Mouse (Mus musculus) forebrain, embryonic 12.5 days (tissue): ENCODE data around the gene Gtpbp4. TPM values are rescaled to one million over a fixed set of nuclear protein-coding genes. Genes with fewer than 3 reads are reported as not detected.

Experiments used
- microRNA-seq: library from miRNA; unstranded; fragments of <30 nt; microRNA quantifications from one replicate; pipeline ENCODE4, GENCODE M21; 2017
- polyA plus RNA-seq: library from polyadenylated mRNA; unstranded; fragments of >200 nt; fragmentation: Nextera tagmentation; extraction: Ambion mirVana; gene quantifications from 2 replicates; pipeline ENCODE4 v1.2.1, GENCODE M21; 2016

Gene Gtpbp4
- polyA plus RNA-seq, 1 experiment from 2014 or later: 96.2 TPM

Small RNA genes lying within 50 kb of the gene (microRNA-seq; reads per million reads assigned to microRNA genes)
- gene Gm22750: not detected

Other genes starting within 250 kb of the Gtpbp4 start
- gene Wdr37, start 124.2 kb downstream of the Gtpbp4 start, polyA plus RNA-seq: 51.8 and 56.7 TPM in 2 replicates
- 143 and 153 TPM in 2 replicates for gene Idi1, start 110.6 kb downstream of the Gtpbp4 start, polyA plus RNA-seq
- not detected in 2 replicates for gene Gm9745, start 47.9 kb downstream of the Gtpbp4 start, polyA plus RNA-seq
- gene Idi2, start 43.2 kb downstream of the Gtpbp4 start, polyA plus RNA-seq: not detected in 2 replicates
- gene Larp4b, start 97.8 kb upstream of the Gtpbp4 start, polyA plus RNA-seq: 45.2 and 48.0 TPM in 2 replicates